Comparison of ENCODE assay signal across 25 mouse cellular contexts in the genomic region with DNA sequence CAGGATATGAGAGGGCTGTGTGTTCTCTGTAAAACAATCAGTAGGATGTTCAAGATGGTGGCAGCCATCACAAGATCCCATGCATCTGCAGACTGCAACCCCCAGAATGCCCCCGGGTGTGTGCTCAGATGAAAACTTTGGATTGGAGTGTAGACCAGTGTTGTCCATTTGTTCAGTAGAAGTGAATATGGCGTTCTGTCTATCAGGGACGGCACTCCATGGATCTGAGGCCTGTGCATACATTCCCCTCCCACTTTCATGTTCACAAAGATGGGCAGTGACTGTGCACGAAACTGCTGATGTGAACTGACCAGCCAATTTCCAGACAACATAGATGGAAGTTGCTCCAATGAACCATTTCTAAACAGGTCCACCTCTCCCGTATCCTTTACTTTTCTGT.
"Had no signal": no experiment of that assay in that cellular context is flagged by ENCODE, and none has a peak within 500 bp of the region (broad histone marks: within the 10 kb centered on the region; RNA-seq: fewer than 3 reads in every experiment).

No protein-coding gene starts in this region.

- H3K27ac ChIP-seq: heart, adult 2 months; hindbrain, embryonic 13.5 days; hindbrain, embryonic 15.5 days; hindbrain, postnatal 0 days; intestine, embryonic 15.5 days; kidney, embryonic 15.5 days; kidney, postnatal 0 days; limb, embryonic 12.5 days; liver, embryonic 13.5 days had no signal

- H3K36me3 ChIP-seq: heart, embryonic 12.5 days; hindbrain, embryonic 13.5 days; hindbrain, embryonic 15.5 days; intestine, embryonic 15.5 days; kidney, embryonic 15.5 days; limb, embryonic 12.5 days; liver, embryonic 13.5 days had no signal

- H3K4me3 ChIP-seq: heart, adult 2 months; heart, embryonic 12.5 days; hindbrain, embryonic 13.5 days; hindbrain, embryonic 15.5 days; intestine, embryonic 15.5 days; kidney, embryonic 15.5 days; limb, embryonic 12.5 days; liver, embryonic 13.5 days had no signal

- H3K9me3 ChIP-seq: heart, embryonic 12.5 days; hindbrain, embryonic 13.5 days; hindbrain, embryonic 15.5 days; intestine, embryonic 15.5 days; kidney, embryonic 15.5 days; limb, embryonic 12.5 days; liver, embryonic 13.5 days had no signal

- H3K9ac ChIP-seq: forebrain, postnatal 0 days; heart, embryonic 12.5 days; hindbrain, embryonic 13.5 days; hindbrain, embryonic 15.5 days; intestine, embryonic 15.5 days; kidney, embryonic 15.5 days; limb, embryonic 12.5 days; liver, embryonic 13.5 days had no signal

- H3K27me3 ChIP-seq: heart, embryonic 12.5 days; hindbrain, embryonic 13.5 days; hindbrain, embryonic 15.5 days; intestine, embryonic 15.5 days; liver, embryonic 13.5 days had no signal

- H3K4me1 ChIP-seq: heart, embryonic 12.5 days; intestine, embryonic 15.5 days; liver, embryonic 13.5 days had no signal

- H3K4me2 ChIP-seq: heart, embryonic 12.5 days; hindbrain, embryonic 13.5 days; hindbrain, embryonic 15.5 days; intestine, embryonic 15.5 days; kidney, embryonic 15.5 days; limb, embryonic 12.5 days; liver, embryonic 11.5 days; liver, embryonic 13.5 days had no signal

- DNase-seq: forebrain, postnatal 0 days; gastrocnemius, postnatal 14 days; gastrocnemius, postnatal 36 days; heart, adult 2 months; heart, postnatal 10 days; heart, postnatal 36 days; kidney, adult 11 months; kidney, adult 2 months; kidney, adult 9 months; kidney, postnatal 14 days; kidney, postnatal 36 days; layer of hippocampus, adult 9-11 months; layer of hippocampus, postnatal 36 days; left cerebral cortex, postnatal 4 days; liver; liver, embryonic 13.5 days had no signal

- ATAC-seq: forebrain, postnatal 0 days; hindbrain, postnatal 0 days; intestine, embryonic 15.5 days had no signal
